Comparison of ENCODE assay signal across 21 mouse cellular contexts in the genomic region with DNA sequence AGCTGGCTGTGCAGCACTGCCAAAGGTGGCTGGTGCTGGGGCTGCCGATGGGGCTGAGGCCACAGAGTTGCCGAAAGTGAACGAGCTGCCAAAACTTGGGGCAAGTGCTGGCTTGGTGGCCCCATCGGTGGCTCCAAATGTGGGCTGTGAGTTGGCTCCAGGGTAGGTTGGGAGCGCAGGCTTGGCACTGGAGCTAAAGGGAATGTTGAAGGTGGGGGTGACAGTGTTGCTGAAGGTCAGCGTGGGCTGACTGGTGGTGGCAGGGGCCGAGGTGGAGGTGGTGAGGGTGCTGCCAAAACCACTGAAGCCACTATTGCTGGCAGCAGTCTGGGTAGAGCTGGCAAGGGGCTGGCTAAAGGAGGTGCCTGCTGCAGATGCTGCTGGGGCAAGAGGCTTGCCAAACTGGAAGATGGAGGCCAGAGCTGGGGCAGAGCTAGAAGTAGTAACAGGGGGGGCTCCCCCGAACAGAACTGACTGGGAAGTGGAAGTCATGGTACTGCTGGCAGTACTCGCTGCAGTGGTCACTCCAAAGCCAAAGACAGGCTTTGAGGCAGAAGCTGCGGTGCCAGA. TPM values are rescaled to one million over a fixed set of nuclear protein-coding genes. Genes with fewer than 3 reads are reported as not detected.
"Had no signal": no experiment of that assay in that cellular context is flagged by ENCODE, and none has a peak within 500 bp of the region (broad histone marks: within the 10 kb centered on the region; RNA-seq: fewer than 3 reads in every experiment).

No protein-coding gene starts in this region.

- H3K4me1 ChIP-seq: limb, embryonic 10.5 days; liver, embryonic 15.5 days; midbrain, embryonic 10.5 days; neural tube, embryonic 13.5 days had no signal

- H3K9ac ChIP-seq: liver, embryonic 15.5 days; neural tube, embryonic 13.5 days had no signal

- DNase-seq: kidney, postnatal 14 days; lung, adult 2 months; lung, postnatal 36 days; retina, postnatal 1 day; right cerebral cortex, postnatal 4 days; spleen, adult 18-20 months; thymus, adult 18-20 months; thymus, postnatal 14 days had no signal

- H3K4me2 ChIP-seq: liver, embryonic 11.5 days; liver, embryonic 15.5 days; neural tube, embryonic 13.5 days had no signal

- ATAC-seq: lung, postnatal 0 days; midbrain, embryonic 16.5 days had no signal

- H3K27ac ChIP-seq: left cerebral cortex, adult 2 months; limb, embryonic 10.5 days; liver, embryonic 15.5 days; midbrain, embryonic 10.5 days; neural tube, embryonic 13.5 days had no signal

- H3K9me3 ChIP-seq: limb, embryonic 10.5 days; liver, embryonic 15.5 days; midbrain, embryonic 10.5 days; neural tube, embryonic 13.5 days had no signal

- H3K4me3 ChIP-seq: left cerebral cortex, adult 2 months; limb, embryonic 10.5 days; liver, embryonic 15.5 days; midbrain, embryonic 10.5 days; neural tube, embryonic 13.5 days had no signal

- H3K27me3 ChIP-seq: liver, embryonic 15.5 days; neural tube, embryonic 13.5 days had no signal

RNA-seq across cellular contexts. Expression of a gene that starts 28.3 kb away (rescaled TPM):
- total RNA-seq: layer of hippocampus, postnatal 25 days; left cerebral cortex, adult 2 months; left cerebral cortex, postnatal 14 days; megakaryocyte, adult 5-6 weeks had no signal
- polyA plus RNA-seq: limb, embryonic 10.5 days; limb, embryonic 14.5 days; liver, embryonic 11.5 days; liver, embryonic 15.5 days; lung, adult 2 months; lung, postnatal 0 days; midbrain, embryonic 10.5 days; midbrain, embryonic 16.5 days; neural tube, embryonic 13.5 days; stomach, embryonic 14.5 days had no signal

RNA-seq across cellular contexts. Expression of a gene that starts 31.6 kb away (rescaled TPM):
- total RNA-seq: megakaryocyte, adult 5-6 weeks had no signal
- polyA plus RNA-seq: limb, embryonic 10.5 days; lung, adult 2 months; lung, postnatal 0 days; midbrain, embryonic 10.5 days; stomach, embryonic 14.5 days had no signal
